Mouse (Mus musculus) spleen, postnatal 36 days (tissue): ENCODE measurements at regions not wholly inside any gene's neighbourhood (a gene's known extent, or its start where the extent isn't known, plus 50 kb on each side); places are given as distances from the start of the nearest gene placed in this dataset.

Source experiments
- DNase-seq, 2 experiments: peaks; one replicate each; pipeline ENCODE4 v3.0.0; 2022; ENCODE audit warnings: low spot score in 2 of 2, mixed read lengths in 1 of 2

GRCm38 (mm10) chr12:71429561-71430200 is 120.0 kb downstream of the Dact1 start:
- no peak for DNase-seq

- no peak for DNase-seq
These were observed 120.6 kb downstream of the Dact1 start for GRCm38 (mm10) chr12:71430331-71430730.

- no peak for DNase-seq
These were observed 121.4 kb downstream of the Dact1 start for GRCm38 (mm10) chr12:71431116-71431515.

GRCm38 (mm10) chr12:71433549-71434200 is 124.0 kb downstream of the Dact1 start:
- DNase-seq, result no peak

- no peak for DNase-seq
These were observed 128.6 kb downstream of the Dact1 start for GRCm38 (mm10) chr12:71438254-71438653.

- no peak for DNase-seq
These were observed 131.2 kb downstream of the Dact1 start for GRCm38 (mm10) chr12:71440863-71441262.

GRCm38 (mm10) chr12:71441272-71441671 is 131.6 kb downstream of the Dact1 start:
- no peak for DNase-seq

- DNase-seq, result no peak
These were observed 136.7 kb downstream of the Dact1 start for GRCm38 (mm10) chr12:71446177-71446891.

- DNase-seq, result no peak
These were observed 137.2 kb downstream of the Dact1 start for GRCm38 (mm10) chr12:71446892-71447268.

GRCm38 (mm10) chr12:71449032-71449431 is 139.3 kb downstream of the Dact1 start:
- no peak for DNase-seq

GRCm38 (mm10) chr12:71450128-71450527 is 140.4 kb downstream of the Dact1 start:
- DNase-seq, result no peak

- no peak for DNase-seq
These were observed 141.2 kb downstream of the Dact1 start for GRCm38 (mm10) chr12:71450680-71451463.

GRCm38 (mm10) chr12:71456900-71457299 is 147.2 kb downstream of the Dact1 start:
- DNase-seq, result no peak

GRCm38 (mm10) chr12:71458559-71459176 is 149.0 kb downstream of the Dact1 start:
- no peak for DNase-seq

- no peak for DNase-seq
These were observed 151.0 kb downstream of the Dact1 start for GRCm38 (mm10) chr12:71460643-71461042.

GRCm38 (mm10) chr12:71467820-71468219 is 158.1 kb downstream of the Dact1 start:
- DNase-seq, result no peak

- DNase-seq, result no peak
These were observed 158.6 kb downstream of the Dact1 start for GRCm38 (mm10) chr12:71468324-71468723.

- DNase-seq, result no peak
These were observed 161.5 kb downstream of the Dact1 start for GRCm38 (mm10) chr12:71470983-71471715.

- no peak for DNase-seq
These were observed 162.0 kb downstream of the Dact1 start for GRCm38 (mm10) chr12:71471720-71472119.

- DNase-seq, result no peak
These were observed 166.6 kb downstream of the Dact1 start for GRCm38 (mm10) chr12:71476238-71476637.

- DNase-seq, result no peak
These were observed 168.0 kb downstream of the Dact1 start for GRCm38 (mm10) chr12:71477691-71478090.
